Mouse (Mus musculus) spleen, adult 10 weeks (tissue): ENCODE results near the gene Vmn2r57. TPM values are rescaled to one million over a fixed set of nuclear protein-coding genes. Genes with fewer than 3 reads are reported as not detected.

ENCODE experiments used
- polyA plus RNA-seq: library from polyadenylated mRNA; stranded (reverse); fragments of 350-450 nt; fragmentation: Illumina TruSeq; extraction: RNeasy Lipid Tissue Mini Kit (QIAGEN cat#74804); gene quantifications from one replicate; pipeline ENCODE4 v1.2.3, GENCODE M21; 2015; ENCODE audit warnings: low replicate concordance; ENCODE audit not compliant: insufficient read depth

Vmn2r57 gene
- 0.72 TPM for polyA plus RNA-seq

GRCm38 (mm10) chr7:41448596-41448995, at the start of gene Vmn2r57:
Gene Vmn2r57, minus strand, starts transcription at chr7:41448696.

DNA sequence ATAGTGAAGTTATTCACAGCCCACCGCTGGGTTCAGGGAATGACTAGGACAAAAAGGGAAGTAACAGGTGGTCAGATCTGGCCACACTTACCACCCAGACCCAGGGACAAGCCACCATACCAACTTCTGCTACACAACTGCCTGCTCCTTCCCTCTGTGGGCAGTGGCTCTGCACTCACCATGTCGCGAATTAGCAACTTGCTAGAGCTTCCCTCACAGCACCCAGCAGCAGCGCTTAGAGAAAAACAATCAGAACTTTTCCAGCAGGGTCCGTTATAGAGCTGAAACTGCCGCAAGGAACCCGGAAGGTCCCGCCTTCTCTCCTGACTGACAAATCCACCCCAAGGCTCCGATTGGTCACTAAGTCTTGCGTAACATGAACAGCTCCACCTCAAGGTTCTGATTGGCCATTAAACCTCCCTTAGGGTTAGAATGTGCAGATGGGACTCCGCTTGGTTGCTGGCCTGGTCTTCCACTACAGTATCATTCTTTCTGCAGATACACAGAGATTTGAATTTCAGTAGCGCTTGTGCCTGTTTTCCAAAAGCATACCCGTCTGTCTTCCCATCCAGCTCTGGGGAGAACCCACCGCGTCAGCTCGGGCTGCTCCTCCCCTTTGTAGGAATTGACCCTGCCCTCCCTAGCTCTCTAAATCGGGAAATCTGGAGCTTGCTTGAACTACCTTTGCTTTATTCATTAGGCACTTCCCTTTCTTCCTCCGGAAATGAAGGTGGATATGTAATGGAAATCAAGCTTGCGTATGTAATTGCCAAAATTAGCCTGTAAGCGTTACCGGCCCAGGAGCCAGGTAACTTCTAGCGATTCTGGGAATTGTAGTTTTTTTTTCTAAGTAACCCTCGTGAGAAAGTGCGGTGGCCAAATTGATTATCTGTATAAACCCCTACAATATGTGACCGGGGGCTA, 55.2 kb downstream of the Vmn2r57 start, which contains the start of gene AI987944:
Gene AI987944 (minus strand): TSS at position 332 of the 924 bp plus-strand sequence.

Other genes with a start within 250 kb of the Vmn2r57 start
- 41.0 TPM for gene AI987944, start 55.3 kb downstream of the Vmn2r57 start, polyA plus RNA-seq
- gene Gm20449, start 50.7 kb upstream of the Vmn2r57 start, polyA plus RNA-seq, result 0.30 TPM
- 19.4 TPM for gene AW146154, start 51.2 kb upstream of the Vmn2r57 start, polyA plus RNA-seq
- gene Gm6871, start 125.0 kb upstream of the Vmn2r57 start, polyA plus RNA-seq, result not detected
- gene 2610021A01Rik, start 150.5 kb upstream of the Vmn2r57 start, polyA plus RNA-seq, result 28.5 TPM
- 30.0 TPM for gene Zfp788, start 184.5 kb upstream of the Vmn2r57 start, polyA plus RNA-seq